Mouse (Mus musculus) gastrocnemius, postnatal 4 days (tissue): Measurements from ENCODE around the gene Fasl. TPM values are rescaled to one million over a fixed set of nuclear protein-coding genes. Genes with fewer than 3 reads are reported as not detected.

Source experiments
- DNase-seq, 2 experiments: peaks; one replicate each; pipeline ENCODE4 v3.0.0; 2021 to 2022; ENCODE audit warnings: low spot score in 2 of 2, mixed read lengths in 2 of 2
- total RNA-seq, 2 experiments: library from RNA; stranded (reverse); gene quantifications; 2 replicates each; pipeline ENCODE4 v1.2.3; 2021

Gene Fasl
- total RNA-seq, 2 experiments from 2014 or later, result not detected

DNA sequence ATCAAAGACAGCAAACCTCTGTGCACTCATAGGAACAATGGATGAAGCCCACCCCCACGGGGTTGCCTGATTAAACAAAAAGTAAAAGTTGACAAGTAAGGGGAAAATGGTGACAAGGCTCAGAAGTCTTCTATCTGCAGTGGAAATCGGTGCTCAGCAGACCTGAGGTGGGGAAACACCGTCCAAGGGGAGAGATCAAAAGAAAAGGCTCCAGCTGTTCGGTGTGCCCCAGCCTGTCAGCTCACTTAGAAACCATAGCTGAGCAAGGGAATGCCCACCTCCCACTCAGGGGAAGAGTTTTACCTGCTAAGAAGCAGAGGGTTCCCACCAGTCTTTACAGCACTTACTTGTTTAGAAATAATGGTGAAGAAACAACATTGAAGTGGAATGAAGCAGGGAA lies 26.7 kb downstream of the Fasl start:
- no peak for DNase-seq

DNA sequence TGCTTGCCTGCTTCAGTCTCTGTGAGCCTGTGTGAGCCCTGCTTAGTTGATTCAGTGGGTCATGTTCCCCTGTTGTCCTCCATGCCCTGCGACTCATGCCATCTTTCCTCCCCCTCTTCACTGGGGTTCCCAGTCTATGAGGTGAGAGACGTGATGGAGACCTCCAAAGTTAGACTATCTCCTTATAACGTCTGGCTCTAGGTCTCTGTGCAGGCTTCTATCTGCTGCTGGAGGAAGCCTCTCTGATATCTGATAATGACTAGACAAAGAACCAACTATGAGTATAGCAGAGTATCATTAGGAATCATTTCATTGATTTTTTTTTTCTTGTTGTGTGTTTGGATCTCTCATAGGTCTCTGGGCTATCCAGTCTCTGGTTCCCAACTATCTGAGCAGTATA lies 31.7 kb downstream of the Fasl start:
- no peak for DNase-seq

DNA sequence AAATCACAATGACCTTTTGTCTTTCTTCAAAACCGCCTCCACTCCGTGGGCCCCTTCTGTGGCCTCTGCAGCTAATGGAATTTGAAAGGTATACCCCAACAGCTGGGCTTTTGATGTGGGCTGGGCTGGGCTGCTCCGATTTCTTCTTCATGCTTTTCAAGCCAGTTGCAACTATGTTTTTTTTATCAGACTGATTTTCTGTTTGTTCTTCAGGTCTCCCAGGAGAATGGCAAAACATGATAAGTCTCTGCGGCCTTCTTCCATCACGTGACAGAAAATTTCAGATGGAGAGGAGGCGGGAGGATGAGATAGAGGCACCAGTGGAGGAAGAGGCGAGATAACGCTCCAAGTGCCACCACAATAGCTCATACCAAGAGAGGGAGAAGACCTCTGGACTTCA lies 37.0 kb downstream of the Fasl start:
- no peak for DNase-seq

DNA sequence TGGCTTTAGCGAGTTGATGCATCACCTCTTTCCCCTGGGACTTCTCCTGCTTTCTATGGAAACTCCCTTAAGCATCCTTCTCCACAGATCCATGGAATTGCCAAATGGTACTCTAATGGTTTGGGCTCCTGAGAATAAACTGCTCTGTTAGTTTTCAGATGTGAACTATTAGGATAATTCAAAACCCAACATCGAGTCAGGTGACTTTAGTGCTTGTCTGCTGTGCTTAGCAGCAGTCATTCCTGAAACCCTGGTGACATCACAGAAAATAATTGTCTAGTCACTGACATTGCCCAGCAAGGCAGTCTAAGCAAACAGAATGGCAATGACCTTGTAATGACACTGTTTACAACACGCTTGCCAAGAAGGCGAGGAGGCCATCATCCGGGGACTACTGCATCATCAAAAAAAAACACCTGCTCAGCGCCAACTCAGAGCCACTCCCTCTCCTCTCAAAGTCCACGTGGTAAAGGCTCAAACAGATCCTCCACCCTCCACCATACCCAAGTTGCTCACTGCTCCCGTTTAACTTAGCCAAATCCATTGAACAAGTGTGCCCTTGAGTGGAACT lies 37.7 kb downstream of the Fasl start:
- no peak for DNase-seq

DNA sequence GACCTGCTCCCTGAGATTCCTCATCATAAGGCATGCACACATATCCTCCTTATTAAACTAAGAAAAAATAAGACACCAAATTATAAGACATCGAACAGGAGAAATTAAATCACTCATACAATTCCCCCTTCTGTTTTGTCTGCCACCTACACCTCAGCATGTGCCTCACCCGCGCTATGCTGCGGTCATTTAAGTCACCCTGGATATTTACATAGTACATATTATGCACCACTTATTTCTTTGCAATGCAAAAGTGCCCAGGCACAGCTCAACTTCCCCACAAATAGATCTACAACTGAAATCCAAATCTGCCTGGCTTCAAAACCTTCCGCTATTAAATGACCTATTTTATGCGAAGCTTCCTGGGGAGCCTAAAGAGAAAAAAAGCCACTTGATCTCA lies 39.6 kb downstream of the Fasl start:
- no peak for DNase-seq

DNA sequence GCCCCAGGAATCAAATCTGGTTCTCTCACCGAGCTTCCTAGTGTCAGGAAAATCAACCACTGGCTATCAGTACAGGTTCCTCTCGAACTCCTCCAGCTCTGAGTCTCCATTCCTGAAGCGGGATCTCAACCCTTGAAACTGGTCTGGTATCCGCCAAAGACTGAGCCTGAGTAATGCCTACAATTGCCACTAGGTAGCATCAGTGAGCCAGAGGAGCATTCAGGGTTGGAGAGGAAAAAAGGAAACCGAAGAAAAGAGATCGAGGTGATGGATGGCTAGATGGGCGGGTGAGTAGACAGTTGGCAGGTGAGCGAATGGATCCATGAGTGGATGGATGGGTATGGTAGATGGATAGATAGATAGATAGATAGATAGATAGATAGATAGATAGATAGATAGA lies 40.2 kb downstream of the Fasl start:
- DNase-seq, result peak in 1 of 2 experiments; percentile 30

DNA sequence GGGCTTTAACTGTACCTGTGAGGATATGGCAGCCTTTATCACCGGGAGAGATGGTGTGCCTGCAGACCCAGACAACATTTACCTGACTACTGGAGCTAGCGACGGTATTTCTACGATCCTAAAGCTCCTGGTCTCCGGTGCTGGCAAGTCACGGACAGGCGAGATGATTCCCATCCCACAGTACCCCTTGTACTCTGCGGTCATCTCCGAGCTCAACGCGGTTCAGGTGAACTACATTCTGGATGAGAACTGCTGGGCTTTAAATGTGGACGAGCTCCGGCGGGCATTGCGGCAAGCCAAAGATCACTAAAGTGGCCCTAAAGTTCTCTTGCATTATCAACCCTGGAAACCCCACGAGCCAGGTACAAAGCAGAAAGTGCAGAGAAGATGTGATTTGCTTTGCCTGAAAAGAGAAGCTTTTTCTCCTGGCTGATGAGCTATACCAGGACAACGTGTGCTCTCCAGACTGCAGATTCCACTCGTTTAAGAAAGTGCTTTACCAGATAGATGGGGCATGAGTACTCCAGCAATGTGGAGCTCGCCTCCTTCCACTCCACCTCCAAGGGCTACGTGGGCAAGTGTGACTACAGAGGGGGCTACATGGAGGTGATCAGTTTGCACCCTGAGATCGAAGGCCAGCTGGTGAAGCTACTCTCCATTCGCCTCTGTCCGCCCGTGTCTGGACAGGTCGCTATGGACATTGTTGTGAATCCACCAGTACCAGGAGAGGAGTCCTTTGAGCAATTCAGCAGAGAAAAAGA lies 41.6 kb downstream of the Fasl start:
- DNase-seq, result no peak

DNA sequence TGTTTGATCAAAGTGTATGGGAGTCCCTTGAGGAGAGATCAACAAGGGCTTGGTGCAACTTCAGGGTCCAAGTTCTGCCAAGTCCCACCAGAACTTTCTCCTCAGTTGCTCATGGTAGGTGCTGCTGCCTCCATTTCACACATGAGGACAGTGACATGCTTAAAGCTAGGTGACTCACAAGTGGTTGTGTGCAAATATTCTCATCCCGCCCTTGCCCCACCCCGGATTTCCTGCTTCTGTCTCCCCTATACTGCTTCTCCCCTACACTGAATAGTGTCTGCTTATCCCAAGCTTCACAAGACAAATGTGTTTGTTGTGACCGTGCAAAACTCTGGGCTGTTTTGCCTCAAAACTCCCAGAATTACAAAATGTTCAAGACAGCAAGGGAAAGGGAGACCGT lies 43.4 kb downstream of the Fasl start:
- DNase-seq, result no peak

DNA sequence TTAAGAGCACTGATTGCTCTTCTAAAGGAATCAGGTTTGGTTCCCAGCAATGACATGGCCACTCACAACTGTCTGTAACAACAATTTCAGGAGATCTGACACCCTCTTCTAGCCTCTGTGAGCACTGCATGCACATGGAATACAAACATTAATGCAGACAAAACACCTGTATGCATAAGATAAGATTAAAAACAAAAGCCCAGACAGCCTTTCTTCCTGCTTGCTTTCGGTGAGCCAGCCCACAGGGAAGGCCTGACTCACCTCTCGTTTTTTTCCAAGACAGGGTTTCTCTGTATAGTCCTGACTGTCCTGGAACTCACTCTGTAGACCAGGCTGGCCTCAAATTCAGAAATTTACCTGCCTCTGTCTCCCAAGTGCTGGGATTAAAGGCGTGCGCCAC lies 44.1 kb downstream of the Fasl start:
- no peak for DNase-seq

DNA sequence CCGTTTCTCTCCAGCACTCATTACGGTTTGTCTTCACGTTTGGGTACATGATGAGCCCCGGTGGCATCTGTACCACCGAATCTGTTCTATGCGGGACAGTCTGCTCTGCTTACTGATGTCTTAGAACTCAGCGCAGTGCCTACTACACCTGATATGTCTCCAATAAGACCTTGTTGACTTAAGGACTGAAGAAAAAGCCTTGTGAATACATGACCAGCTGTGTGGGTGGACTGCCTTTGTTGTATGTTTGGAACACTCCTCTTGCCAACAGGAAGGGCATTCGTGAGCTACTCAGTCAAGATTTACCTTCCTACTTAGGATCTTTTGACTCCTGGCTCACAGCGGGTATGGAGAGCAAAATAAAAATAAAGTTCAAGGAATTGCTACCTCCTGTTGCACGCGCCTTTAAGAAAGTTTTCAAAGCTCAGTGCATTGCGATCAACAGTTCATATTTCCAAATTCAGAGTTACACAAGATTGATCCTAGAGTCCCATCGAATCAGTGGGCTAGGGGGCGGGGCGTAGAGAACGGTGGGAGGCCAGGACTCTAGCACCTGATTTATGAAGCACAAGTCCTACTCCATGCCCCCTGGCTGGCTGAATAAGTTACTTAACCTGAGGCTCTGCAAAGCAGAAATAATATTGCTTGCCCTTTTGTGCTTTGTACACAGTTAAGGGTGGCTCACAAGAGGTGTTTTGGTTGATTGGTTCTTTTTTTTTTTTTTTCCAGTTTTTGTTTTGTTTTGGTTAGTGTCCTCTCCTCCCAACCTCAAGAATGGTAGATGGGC lies 45.6 kb downstream of the Fasl start:
- DNase-seq, result no peak

DNA sequence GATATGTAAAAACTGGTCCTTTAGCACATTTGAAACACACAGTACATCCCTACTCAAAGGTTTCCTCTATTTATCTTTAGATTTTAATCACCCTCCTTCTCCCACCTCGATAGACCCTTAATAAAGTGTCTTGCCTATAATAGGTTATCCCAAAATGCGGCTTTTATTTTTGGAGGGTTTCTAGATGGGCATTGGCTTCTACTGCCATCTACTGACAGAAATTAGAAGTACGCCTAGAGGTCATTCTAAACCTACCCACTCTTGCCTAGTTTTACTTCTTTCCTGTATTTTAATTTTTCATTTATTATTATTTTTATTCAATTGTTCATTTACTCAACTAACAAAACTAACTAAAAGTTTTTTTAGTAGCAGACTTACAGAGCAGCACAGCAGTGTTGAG lies 51.4 kb downstream of the Fasl start:
- no peak for DNase-seq

DNA sequence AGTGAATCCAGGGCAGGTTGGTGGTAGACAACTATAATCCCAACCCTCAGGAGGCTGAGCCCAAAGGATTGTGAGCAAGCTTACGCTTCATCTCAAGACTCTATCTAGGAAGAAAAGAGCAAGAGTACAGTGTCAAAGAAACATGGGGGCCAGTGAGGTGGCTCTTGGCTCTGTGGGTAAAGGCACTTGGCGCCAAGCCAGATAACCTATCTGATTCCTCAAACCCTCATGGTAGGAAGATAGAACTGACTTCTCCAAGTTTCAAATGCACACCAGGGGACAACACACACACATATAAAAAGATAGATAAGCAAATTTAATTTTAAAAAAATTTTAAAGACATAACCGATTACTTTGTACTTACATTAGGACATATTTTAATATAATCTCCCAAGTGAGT lies 52.0 kb downstream of the Fasl start:
- DNase-seq, result no peak

DNA sequence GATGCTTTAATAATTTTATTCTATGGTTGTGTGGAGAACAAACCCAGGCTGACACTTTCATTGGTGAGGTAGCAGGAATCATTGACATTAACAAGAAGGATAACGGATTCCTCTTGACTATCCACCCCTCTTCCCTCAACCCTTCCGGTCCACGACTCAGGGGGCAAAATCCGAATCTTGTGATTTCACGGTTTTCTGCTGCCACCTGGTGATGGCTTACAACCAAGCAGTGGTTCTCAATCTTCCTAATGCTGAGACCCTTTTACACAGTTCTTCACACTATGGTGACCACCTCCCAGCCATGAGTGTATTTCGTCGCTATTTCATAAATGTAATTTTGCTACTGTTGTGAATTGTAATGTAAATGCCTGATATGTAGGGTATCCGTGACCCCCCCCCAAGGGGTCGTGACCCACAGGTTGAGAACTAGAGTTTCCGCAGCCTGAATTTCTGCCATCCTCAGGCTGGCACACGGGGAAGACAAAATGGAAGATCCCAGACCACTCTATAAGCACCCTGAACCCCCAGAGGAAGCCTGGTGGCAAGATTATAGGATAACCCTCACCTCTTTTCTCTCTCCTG lies 52.7 kb downstream of the Fasl start:
- no peak for DNase-seq

DNA sequence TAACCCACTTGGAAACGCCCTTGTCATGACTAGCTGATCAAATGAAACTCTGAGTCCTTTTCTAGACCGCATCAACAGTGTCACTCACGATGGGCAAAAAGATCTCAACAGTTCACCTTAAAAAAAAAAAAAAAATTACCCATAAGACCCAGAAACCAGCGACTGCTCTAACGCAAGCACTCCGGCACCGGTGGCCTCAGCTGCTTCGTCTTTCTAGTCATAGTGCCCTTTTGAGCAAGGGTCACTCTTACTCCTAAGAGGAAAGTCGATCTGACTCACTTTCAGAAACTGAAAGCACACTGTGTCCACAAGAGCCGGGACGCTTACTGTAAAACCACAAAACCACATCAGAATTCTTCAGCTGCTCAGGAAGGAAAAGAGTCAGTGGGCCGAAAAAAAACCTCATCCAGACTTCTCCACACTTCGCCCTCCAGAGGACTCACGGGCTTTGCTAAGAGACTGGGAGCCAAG lies 53.5 kb downstream of the Fasl start:
- no peak for DNase-seq

DNA sequence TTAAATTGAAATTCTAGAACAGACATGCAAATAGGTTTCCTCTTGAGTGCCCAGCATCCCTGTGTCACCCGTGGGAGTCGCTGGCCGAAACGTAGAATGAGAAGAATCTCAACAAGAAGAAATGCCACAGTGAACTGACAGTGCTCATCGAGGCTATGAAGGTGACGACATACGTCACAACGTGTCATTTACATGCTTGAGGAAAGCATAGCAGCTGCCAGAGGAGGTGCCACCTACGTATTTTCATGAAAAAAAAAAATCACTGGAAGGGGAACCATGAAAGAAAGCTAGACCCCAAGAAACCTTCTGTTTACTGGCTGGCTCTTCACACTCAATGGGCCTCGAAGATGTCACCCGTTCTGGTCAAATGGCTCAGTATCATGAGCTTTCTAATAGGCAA lies 54.0 kb downstream of the Fasl start:
- DNase-seq, result no peak

Other genes with a start within 250 kb of the Fasl start
- gene Suco, start 88.2 kb upstream of the Fasl start, total RNA-seq, result 10 to 100 TPM; 22.8 to 28.1 TPM
- 10 to 100 TPM; 18.8 to 21.0 TPM for gene Pigc, start 180.7 kb upstream of the Fasl start, total RNA-seq
- gene 4930558K02Rik, start 191.1 kb upstream of the Fasl start, total RNA-seq, result under 1 TPM in 1 of 2 experiments, not detected in 1; 0.29 TPM